Mouse (Mus musculus) stomach, embryonic 16.5 days (tissue): ENCODE results near the gene Afg1l. TPM values are rescaled to one million over a fixed set of nuclear protein-coding genes. Genes with fewer than 3 reads are reported as not detected.

Experiments
- ATAC-seq: fragments of 200-750 bp; cut with Nextera tagmentation; 2 replicates; pipeline ENCODE4 v1.8.0; 2017; ENCODE audit warnings: moderate number of reproducible peaks, moderate TSS enrichment; ENCODE audit not compliant: insufficient read depth, low FRiP score
- H3K27ac ChIP-seq: fragments of 300-500 bp; sonication (generic); 2 replicates; pipeline ENCODE4 v1.5.1; 2014; ENCODE audit warnings: low read length
- H3K27me3 ChIP-seq: fragments of 300-500 bp; sonication (generic); 2 replicates; pipeline ENCODE4 v1.6.1; 2014; ENCODE audit warnings: low read length, control low read depth, mixed read lengths; ENCODE audit not compliant: control insufficient read depth, insufficient read depth
- H3K36me3 ChIP-seq: fragments of 300-500 bp; sonication (generic); 2 replicates; pipeline ENCODE4 v1.6.1; 2014; ENCODE audit warnings: low read length; ENCODE audit not compliant: control insufficient read depth, insufficient read depth
- H3K4me1 ChIP-seq: fragments of 300-500 bp; sonication (generic); 2 replicates; pipeline ENCODE4 v1.6.1; 2014; ENCODE audit warnings: low read length, control low read depth, mixed read lengths; ENCODE audit not compliant: control insufficient read depth, insufficient read depth
- H3K4me2 ChIP-seq: fragments of 300-500 bp; sonication (generic); 2 replicates; pipeline ENCODE4 v1.6.1; 2014; ENCODE audit warnings: low read depth, low read length, mixed read lengths
- H3K4me3 ChIP-seq: fragments of 300-500 bp; sonication (generic); replicated peaks from 2 replicates; pipeline ENCODE4 v1.5.1; 2014; ENCODE audit warnings: mild to moderate bottlenecking, low read length
- H3K9ac ChIP-seq: fragments of 300-500 bp; sonication (generic); 2 replicates; pipeline ENCODE4 v1.6.1; 2014; ENCODE audit warnings: low read length
- H3K9me3 ChIP-seq: fragments of 300-500 bp; sonication (generic); replicated peaks from 2 replicates; pipeline ENCODE4 v1.6.1; 2016; ENCODE audit warnings: low read length, control low read depth; ENCODE audit not compliant: control insufficient read depth
- WGBS: fragments of 180-500 bp; shearing (Covaris S2); extraction: QIAGEN DNeasy Blood & Tissue Kit; methylation state at CpG from one replicate; pipeline ENCODE4 v1.1.7; 2014; 5-methylcytosine and 5-hydroxymethylcytosine counted together
- polyA plus RNA-seq: library from polyadenylated mRNA; unstranded; fragments of >200 nt; fragmentation: Nextera tagmentation; extraction: Ambion mirVana; gene quantifications from 2 replicates; pipeline ENCODE4 v1.2.1, GENCODE M21; 2015

The Afg1l gene
- polyA plus RNA-seq, 1 experiment from 2014 or later: 9.2 TPM

DNA sequence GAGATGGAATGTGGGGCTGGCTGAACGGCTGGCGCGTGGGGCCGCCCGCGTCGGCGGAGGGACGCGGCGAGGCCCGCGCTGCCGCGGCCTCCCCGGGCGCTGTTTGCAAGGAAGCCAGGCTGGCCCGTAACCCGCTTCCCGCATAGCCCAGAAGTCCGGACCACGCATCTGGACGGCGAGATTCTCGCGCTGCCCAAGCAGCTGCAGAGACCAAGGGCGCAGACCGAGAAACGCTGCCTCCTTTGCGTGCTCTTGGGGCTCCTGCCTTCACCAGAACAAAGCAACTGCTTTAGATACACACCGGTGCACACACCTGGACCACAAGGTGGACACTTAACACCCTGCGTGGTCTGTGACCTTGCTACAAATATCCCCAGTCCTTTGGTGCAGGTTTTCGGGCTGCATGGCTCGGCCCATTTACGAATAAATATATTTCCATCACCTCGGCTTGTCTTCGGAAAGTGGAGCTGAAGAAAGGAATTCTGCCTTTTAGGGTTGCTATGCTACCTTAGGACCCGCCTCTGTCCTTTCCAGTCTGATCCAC is 200.0 kb downstream of the Afg1l start:
- no peaks in the 10 kb centered on the region for H3K36me3 ChIP-seq
- H3K9me3 ChIP-seq: no peaks in the 10 kb centered on the region
- no peak for ATAC-seq
- H3K9ac ChIP-seq: peak overlapping the region; percentile 79
- no peaks in the 10 kb centered on the region for H3K27me3 ChIP-seq
- peak overlapping the region; percentile 98 for H3K27ac ChIP-seq
- H3K4me3 ChIP-seq: peak overlapping the region; percentile 91
- H3K4me1 ChIP-seq: peaks cover 17% of the 10 kb centered on the region
- peak overlapping the region; percentile 89 for H3K4me2 ChIP-seq
- 2% methylated on average over 38 of the region's 38 CpGs for WGBS

DNA sequence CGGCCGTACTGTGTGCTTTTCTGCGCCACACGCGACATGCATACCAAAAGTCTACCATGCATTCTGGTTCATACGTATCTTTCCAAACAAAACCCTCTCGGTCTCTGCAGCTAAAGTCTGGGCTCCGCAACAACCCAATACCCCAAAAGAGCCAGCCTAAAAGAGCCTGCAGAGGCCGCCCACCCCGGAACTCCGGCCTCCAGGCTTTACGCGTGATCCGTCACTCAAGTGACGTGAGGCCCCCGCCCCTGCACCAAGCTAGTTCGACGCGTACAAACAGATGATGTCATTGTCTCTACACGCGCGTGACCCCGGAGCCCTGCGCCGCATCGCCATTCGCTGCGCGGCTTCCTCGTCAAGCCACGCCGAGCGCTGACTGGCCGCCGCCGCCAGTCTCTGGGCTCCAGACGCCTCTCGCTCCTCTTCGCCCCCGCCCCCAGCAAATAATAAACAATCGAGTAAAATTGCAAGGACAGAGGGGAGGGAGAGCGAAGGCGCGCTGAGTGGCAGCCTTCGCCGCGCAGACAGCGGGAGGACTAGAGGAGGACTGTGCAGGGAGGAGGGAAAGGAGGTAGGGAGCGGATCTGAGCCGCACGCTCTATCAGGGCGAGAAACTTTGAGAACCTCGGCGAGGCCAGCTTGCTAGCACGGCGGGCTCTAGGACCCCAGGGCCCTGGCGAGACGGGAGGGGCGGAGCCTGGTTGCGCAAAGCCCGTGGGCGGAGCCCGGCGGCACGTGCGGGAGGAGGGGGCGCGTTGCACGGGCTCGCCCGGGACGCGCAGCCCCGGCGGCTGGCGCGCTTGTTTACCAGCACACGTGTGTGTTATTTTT is 200.7 kb downstream of the Afg1l start:
- H3K4me2 ChIP-seq: peak overlapping the region; percentile 89
- H3K4me1 ChIP-seq: peaks cover 19% of the 10 kb centered on the region
- peak; percentile 92 for ATAC-seq
- H3K27me3 ChIP-seq: no peaks in the 10 kb centered on the region
- peak overlapping the region; percentile 98 for H3K27ac ChIP-seq
- H3K9me3 ChIP-seq: no peaks in the 10 kb centered on the region
- peak overlapping the region; percentile 91 for H3K4me3 ChIP-seq
- peak overlapping the region; percentile 92 for H3K9ac ChIP-seq
- H3K36me3 ChIP-seq: no peaks in the 10 kb centered on the region
- WGBS: under 1% methylated on average over 78 of the region's 78 CpGs

DNA sequence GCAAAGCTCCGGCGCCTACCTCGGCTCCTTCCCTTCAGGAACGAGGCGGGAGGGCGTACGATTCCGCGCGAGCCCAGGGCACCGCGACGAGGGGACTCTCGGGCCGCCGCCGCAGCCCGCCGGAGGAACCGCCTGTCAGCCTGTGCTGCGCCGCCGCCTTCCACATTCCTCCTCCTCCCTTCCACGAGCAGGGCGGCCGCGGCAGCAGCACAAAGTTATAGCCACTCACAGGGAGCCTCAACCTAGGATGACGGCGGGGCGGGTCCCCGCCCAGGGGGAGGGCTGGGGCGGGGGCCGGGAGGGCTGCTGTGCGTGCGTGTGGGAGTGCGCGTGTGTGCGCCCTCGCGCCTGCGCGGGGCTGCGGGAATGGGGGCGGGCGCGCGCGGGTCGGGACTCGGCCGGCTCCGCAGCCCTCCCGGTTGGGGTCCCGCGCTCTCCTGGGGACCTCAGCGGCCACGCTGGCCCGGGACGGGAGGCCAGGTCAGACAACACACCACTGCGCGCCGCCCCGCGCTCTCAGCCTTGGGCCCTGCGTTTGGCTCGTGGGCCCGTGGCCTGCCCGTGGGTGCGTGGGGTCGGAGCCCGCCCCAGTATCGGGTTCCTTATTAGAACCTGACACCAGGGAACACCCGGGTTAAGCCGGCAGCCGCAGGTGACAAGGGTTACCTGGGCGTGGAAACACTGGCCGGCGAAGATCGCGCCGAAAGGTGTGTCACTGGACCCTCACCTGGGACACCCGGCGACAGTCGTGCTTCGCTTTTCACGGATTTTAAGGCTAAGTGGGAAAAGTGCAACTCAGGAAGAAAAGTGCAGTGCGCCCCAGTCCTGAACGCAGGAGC is 201.6 kb downstream of the Afg1l start, which contains the start of gene Foxo3:
TSS of gene Foxo3 (minus strand) at position 249 of the 839 bp plus-strand sequence.
- Histone ChIP-seq H3K36me3 (no peaks in the 10 kb centered on the region), H3K9me3 (no peaks in the 10 kb centered on the region), H3K4me1 (peaks cover 27% of the 10 kb centered on the region), H3K4me3 (peak within 1 kb of the TSS; percentile 91), H3K27me3 (no peaks in the 10 kb centered on the region), H3K4me2 (peak within 1 kb of the TSS; percentile 89), H3K27ac (peak within 1 kb of the TSS; percentile 98), H3K9ac (peak within 1 kb of the TSS; percentile 92)
- under 1% methylated on average over 86 of the region's 88 CpGs for WGBS
- peak; percentile 84 for ATAC-seq

DNA sequence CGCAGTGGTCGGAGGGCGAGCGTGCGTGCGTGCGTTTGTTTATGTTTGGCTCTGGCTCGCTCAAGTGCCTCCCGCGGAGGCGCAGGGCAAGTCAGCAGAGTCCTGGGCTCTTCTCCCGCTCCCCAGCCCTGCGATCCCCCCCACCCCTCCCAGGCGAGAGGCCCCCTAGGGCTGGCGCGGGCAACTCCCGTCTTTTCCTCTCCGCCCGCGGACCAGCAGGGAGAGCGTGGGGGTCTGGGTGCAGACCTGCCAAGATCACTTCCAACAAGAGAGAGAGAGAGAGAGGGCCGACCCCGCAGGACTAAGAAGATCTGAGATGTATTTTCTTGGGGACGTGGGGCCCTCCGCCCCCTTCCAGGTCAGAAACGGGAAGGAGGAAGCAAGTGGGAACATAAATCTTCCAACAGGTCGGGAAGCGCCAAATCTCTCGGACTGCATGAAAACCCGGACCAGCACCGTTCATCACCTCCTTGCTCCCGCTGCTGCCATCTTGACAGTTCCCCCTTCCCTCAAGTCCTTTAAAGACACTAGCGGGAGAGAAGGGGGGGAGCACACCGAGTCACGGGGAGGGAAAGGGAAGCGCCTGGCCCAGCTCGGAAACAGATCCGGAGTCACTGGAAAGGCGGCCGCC is 202.4 kb downstream of the Afg1l start:
- Histone ChIP-seq H3K9ac (peak overlapping the region; percentile 92), H3K4me3 (peak overlapping the region; percentile 91), H3K4me2 (peak overlapping the region; percentile 89), H3K9me3 (no peaks in the 10 kb centered on the region), H3K27ac (peak overlapping the region; percentile 98), H3K4me1 (peaks cover 34% of the 10 kb centered on the region), H3K36me3 (no peaks in the 10 kb centered on the region), H3K27me3 (no peaks in the 10 kb centered on the region)
- no peak for ATAC-seq
- under 1% methylated on average over 40 of the region's 40 CpGs for WGBS

DNA sequence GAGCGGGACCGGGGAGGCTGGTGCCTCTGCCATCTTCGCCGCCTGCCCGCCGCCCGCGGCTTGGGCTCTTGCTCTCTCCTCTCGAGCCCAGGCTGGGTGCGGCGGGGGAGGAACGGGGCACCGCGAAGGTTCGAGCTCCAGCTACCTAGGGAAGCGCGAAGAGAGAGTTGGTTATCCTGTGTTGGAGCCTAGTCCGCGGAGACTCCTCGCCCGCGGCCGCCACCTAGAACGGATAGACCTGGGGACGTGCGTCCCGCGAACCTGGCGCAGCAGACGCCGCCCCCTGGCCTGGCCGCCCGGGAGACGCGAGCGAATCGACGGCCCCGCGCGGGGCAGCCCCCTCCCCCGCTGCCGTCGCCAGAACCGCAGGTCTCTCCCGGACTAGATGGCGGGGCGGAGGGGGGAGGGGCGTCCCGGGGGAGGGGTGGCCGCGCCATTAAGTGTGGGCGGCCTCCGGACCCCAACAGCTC is 202.9 kb downstream of the Afg1l start:
- peak overlapping the region; percentile 89 for H3K4me2 ChIP-seq
- no peaks in the 10 kb centered on the region for H3K27me3 ChIP-seq
- H3K36me3 ChIP-seq: no peaks in the 10 kb centered on the region
- under 1% methylated on average over 52 of the region's 54 CpGs for WGBS
- H3K4me1 ChIP-seq: peaks cover 39% of the 10 kb centered on the region
- H3K4me3 ChIP-seq: peak overlapping the region; percentile 91
- no peaks in the 10 kb centered on the region for H3K9me3 ChIP-seq
- peak overlapping the region; percentile 92 for H3K9ac ChIP-seq
- ATAC-seq: no peak
- H3K27ac ChIP-seq: peak overlapping the region; percentile 98

DNA sequence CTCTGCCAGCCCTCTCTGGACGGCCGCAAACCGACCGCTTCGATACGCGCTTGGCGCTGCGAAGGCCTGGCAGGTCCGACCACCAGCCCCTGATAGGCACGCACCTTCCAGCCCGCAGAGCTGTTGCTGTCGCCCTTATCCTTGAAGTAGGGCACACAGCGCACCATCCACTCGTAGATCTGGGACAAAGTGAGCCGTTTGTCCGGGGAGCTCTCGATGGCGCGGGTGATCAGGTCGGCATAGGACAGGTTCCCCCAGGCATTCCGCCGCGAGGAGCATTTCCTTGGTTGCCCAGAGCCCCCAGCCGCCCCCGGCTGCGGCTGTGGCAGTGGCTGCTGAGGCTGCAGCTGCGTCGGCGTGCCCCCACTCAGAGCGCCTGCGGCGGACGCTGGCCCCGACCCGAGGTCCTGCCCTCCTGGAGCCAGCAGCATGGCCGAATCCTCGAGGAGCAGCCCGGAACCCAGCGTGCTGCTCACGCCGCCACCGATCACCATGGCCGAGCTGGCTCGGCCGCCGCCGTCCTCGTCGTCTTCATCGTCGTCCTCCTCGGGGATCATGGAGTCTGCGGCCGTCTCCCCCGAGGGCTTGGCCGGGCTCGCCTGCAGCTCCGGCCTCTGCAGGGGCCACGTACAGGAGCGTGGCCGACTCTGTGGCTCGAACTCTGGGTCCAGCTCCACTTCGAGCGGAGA is 203.5 kb downstream of the Afg1l start:
- peaks cover 41% of the 10 kb centered on the region for H3K4me1 ChIP-seq
- no peaks in the 10 kb centered on the region for H3K27me3 ChIP-seq

DNA sequence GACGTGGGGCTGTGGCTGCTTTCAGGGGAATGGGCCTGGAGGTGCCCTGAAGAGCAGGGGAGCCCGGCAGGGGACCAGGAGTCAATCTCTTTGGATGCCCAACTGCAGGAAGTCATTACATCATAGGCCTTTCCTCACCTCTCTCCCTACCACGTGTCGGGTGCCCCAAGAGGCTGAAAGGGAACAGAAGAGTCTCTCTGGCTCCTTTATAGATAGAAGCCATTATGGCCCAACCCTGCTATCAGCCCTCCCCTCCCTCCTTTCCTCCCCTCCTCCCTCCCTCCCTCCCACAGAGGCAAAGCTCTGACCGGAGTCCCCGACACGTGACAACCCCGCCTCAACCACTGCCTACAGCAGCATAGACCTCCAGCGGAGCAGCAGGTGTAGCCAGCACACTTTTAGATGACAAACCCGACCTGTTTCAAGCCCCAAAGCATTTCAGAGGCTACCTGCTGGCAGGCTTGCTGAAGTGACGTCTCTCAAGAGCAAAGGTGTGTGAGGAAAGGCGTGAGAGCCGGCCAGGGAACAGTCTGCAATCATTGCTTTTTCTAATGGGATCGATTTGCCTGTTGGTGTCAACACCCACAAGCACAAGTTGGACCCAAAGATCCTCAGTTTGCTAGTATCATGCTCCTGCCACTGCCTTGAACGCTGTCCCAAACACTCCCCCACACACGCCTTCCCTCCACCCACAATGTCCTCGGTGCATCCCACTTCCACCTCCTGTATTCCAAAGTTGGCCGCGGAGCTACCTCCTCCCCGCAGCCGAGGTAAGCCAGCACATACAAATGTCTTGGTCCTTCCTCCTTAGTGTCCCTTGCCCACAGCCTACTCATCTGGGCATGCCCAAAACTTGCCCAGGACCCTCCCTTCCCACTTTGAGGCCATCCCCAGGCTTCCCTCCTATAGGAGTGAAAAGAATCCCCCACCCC is 204.3 kb downstream of the Afg1l start:
- H3K36me3 ChIP-seq: peaks cover 3% of the 10 kb centered on the region; the same call in 1 of the 2 replicates
- H3K27ac ChIP-seq: peak overlapping the region; percentile 25; the same call in 1 of the 2 replicates
- H3K9ac ChIP-seq: peak overlapping the region; percentile 92
- H3K9me3 ChIP-seq: no peaks in the 10 kb centered on the region
- no peak for ATAC-seq
- no peaks in the 10 kb centered on the region for H3K27me3 ChIP-seq
- peaks cover 48% of the 10 kb centered on the region for H3K4me1 ChIP-seq
- peak overlapping the region; percentile 89 for H3K4me2 ChIP-seq
- H3K4me3 ChIP-seq: peak overlapping the region; percentile 91
- WGBS: 24% methylated on average over 21 of the region's 21 CpGs

More for the DNA sequence above, 203.5 kb downstream of the Afg1l start:
- Histone ChIP-seq H3K9me3 (no peaks in the 10 kb centered on the region), H3K36me3 (peaks cover under 1% of the 10 kb centered on the region; the same call in 1 of the 2 replicates), H3K27ac (peak overlapping the region; percentile 98), H3K4me2 (peak overlapping the region; percentile 89), H3K4me3 (peak overlapping the region; percentile 91), H3K9ac (peak overlapping the region; percentile 92)
- 5% methylated on average over 65 of the region's 65 CpGs for WGBS
- ATAC-seq: no peak
